Mouse (Mus musculus) embryonic fibroblast, embryonic 13.5 days (primary cell): ENCODE data around the gene Golt1a.

Experiments used
- CTCF ChIP-seq: IDR thresholded peaks from 2 replicates; pipeline ENCODE4 v1.5.1; 2011; ENCODE audit warnings: mild to moderate bottlenecking, control low read depth, low read length, moderate library complexity, borderline replicate concordance; ENCODE audit not compliant: insufficient read depth
- POLR2A ChIP-seq: IDR thresholded peaks from 2 replicates; pipeline ENCODE4 v1.6.1; 2011; ENCODE audit warnings: low read depth, mild to moderate bottlenecking, control low read depth, low read length, moderate library complexity

- TF ChIP-seq CTCF: no peak
- no peak for TF ChIP-seq POLR2A
These were observed 11.8 kb downstream of the Golt1a start, which contains the start of gene Kiss1 for GRCm38 (mm10) chr1:133321267-133321925.
